Mouse (Mus musculus): ENCODE measurements at regions not wholly inside any gene's neighbourhood (a gene's known extent, or its start where the extent isn't known, plus 50 kb on each side); places are given as distances from the start of the nearest gene placed in this dataset.

GRCm38 (mm10) chr4:45736215-45736815 lies 62.5 kb upstream of the Aldh1b1 start:
- Histone ChIP-seq H3K36me3 (ENCODE audit: insufficient read depth, low read length) (no peaks in the 10 kb centered on the region), H3K27me3 (ENCODE audit: insufficient read depth, low read length) (peaks cover 25% of the 10 kb centered on the region), H3K4me3 (replicated peaks; ENCODE audit: low read length) (no peak overlapping the region), H3K9me3 (ENCODE audit: low read length) (peaks cover 6% of the 10 kb centered on the region), H3K4me1 (replicated peaks; ENCODE audit: low read depth, low read length) (peaks cover 5% of the 10 kb centered on the region; the same call in 1 of the 2 replicates)
- TF ChIP-seq CTCF (conservative IDR thresholded peaks at IDR 0.05; ENCODE audit: low read length) (no peak), NANOG (IDR thresholded peaks at IDR 0.05; ENCODE audit: borderline replicate concordance, low read length) (no peak), POU5F1 (IDR thresholded peaks at IDR 0.05; ENCODE audit: borderline replicate concordance, low read length) (no peak)

- Histone ChIP-seq H3K9me3 (ENCODE audit: low read length) (peaks cover 16% of the 10 kb centered on the region), H3K27me3 (ENCODE audit: insufficient read depth, low read length) (peaks cover 14% of the 10 kb centered on the region), H3K36me3 (ENCODE audit: insufficient read depth, low read length) (no peaks in the 10 kb centered on the region), H3K4me3 (replicated peaks; ENCODE audit: low read length) (no peak overlapping the region), H3K4me1 (replicated peaks; ENCODE audit: low read depth, low read length) (peaks cover 12% of the 10 kb centered on the region; the same call in 1 of the 2 replicates)
- TF ChIP-seq POU5F1 (IDR thresholded peaks at IDR 0.05; ENCODE audit: borderline replicate concordance, low read length) (no peak), NANOG (IDR thresholded peaks at IDR 0.05; ENCODE audit: borderline replicate concordance, low read length) (no peak), CTCF (conservative IDR thresholded peaks at IDR 0.05; ENCODE audit: low read length) (no peak)
Observed at GRCm38 (mm10) chr4:45734011-45734410, 64.8 kb upstream of the Aldh1b1 start.

DNA sequence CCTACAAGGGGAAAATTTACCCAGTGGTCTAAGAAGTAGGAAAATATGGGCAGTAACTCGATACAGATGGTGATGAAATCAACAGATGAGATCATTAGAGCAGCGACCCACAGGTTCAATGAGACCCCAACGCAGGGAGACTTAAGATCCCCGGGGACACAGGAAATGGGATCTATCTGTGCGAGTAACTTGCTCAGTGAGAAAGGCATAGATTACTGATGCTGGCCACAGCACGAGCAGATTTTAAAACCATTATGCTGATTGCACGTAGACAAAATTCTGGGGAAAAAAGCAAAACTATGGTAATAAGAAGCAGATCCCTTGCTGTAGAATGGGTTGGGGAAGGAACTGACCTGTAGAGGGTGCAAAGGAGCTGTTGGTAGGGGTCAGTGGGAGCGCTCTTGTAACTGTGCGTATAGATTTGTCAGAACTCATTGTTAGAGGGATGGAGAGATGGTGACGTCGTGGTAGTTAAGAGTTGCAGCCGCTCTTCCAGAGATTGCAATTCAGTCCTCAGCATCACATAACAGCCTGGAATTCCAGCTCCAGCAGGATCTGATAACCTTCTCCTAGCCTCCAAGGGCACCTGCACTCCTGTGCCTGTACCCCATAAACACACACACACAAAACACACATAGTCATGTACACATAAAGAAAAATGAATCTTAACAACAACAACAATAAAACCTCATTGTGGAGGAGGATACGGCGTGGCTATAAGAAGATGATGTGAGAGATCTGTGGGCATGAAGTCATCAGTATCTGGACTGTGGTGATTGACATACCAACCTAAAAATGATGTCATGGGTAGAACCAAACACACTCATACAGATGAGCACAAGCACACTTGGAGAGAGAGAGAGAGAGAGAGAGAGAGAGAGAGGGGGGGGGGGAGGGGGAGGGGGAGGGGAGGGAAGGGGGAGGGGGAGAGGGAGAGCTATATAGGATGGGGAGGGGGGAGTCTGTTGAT lies 67.7 kb upstream of the Aldh1b1 start:
- H3K36me3 ChIP-seq (ENCODE audit: insufficient read depth, low read length), result no peaks in the 10 kb centered on the region
- H3K4me1 ChIP-seq (replicated peaks; ENCODE audit: low read depth, low read length), result peaks cover 14% of the 10 kb centered on the region; the same call in 1 of the 2 replicates

DNA sequence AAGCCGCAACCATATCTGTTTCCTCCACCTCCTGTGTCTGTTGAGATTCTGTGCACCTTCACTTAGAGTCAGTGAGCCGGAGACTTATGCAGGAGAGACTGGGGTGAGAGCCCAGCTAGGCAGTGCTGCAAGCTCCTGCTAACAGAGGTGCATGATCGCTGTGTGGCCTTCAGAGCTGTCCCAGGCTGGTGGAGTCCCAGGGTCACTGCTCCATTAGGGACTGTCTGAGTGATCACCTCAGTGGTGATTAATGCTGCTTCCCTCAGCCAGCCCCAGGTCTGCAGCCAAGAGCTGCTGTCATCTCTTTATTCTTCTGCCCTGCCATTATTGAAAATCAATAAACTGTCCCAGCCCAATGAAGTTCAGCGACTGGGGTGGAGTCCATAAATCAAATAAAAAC lies 69.0 kb upstream of the Aldh1b1 start:
- H3K4me3 ChIP-seq (replicated peaks; ENCODE audit: low read length), result no peak overlapping the region
- TF ChIP-seq CTCF (conservative IDR thresholded peaks at IDR 0.05; ENCODE audit: low read length) (no peak), NANOG (IDR thresholded peaks at IDR 0.05; ENCODE audit: borderline replicate concordance, low read length) (no peak), POU5F1 (IDR thresholded peaks at IDR 0.05; ENCODE audit: borderline replicate concordance, low read length) (no peak)
- peaks cover 16% of the 10 kb centered on the region for H3K9me3 ChIP-seq (ENCODE audit: low read length)
- no peaks in the 10 kb centered on the region for H3K36me3 ChIP-seq (ENCODE audit: insufficient read depth, low read length)
- H3K4me1 ChIP-seq (replicated peaks; ENCODE audit: low read depth, low read length), result peaks cover 13% of the 10 kb centered on the region; the same call in 1 of the 2 replicates
- H3K27me3 ChIP-seq (ENCODE audit: insufficient read depth, low read length), result peaks cover 17% of the 10 kb centered on the region

More for the DNA sequence above, 67.7 kb upstream of the Aldh1b1 start:
- Histone ChIP-seq H3K9me3 (ENCODE audit: low read length) (peaks cover 16% of the 10 kb centered on the region), H3K27me3 (ENCODE audit: insufficient read depth, low read length) (peaks cover 8% of the 10 kb centered on the region; the same call in 1 of the 2 replicates), H3K4me3 (replicated peaks; ENCODE audit: low read length) (no peak overlapping the region)
- TF ChIP-seq NANOG (IDR thresholded peaks at IDR 0.05; ENCODE audit: borderline replicate concordance, low read length), result no peak
- peak; percentile 11 for TF ChIP-seq CTCF (conservative IDR thresholded peaks at IDR 0.05; ENCODE audit: low read length)

GRCm38 (mm10) chr4:45728825-45729224 lies 70.0 kb upstream of the Aldh1b1 start:
- H3K4me1 ChIP-seq (replicated peaks; ENCODE audit: low read depth, low read length), result peaks cover 16% of the 10 kb centered on the region

DNA sequence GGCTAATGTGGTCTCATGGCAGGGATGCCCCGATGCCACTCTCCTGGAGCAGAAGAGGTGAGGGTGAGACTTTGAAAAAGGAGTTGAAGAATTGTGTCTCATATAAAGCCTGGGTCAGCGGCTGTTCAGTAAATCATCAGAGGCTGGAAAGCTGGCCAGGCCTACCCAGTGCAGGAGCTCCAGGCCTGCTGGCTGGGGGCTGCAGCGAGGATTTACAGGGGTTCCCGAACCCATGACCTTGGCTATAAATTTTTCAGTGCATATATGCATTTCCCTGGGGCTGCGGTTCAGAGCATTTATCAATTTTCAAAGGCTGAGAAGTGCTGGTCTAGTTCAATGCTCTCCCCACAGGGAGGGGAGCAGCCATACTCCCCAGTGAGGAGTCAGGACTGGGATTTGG lies 70.9 kb upstream of the Aldh1b1 start:
- H3K4me1 ChIP-seq (replicated peaks; ENCODE audit: low read depth, low read length), result peaks cover 17% of the 10 kb centered on the region
- no peaks in the 10 kb centered on the region for H3K36me3 ChIP-seq (ENCODE audit: insufficient read depth, low read length)
- H3K9me3 ChIP-seq (ENCODE audit: low read length), result peaks cover 16% of the 10 kb centered on the region
- no peak overlapping the region for H3K4me3 ChIP-seq (replicated peaks; ENCODE audit: low read length)
- TF ChIP-seq CTCF (conservative IDR thresholded peaks at IDR 0.05; ENCODE audit: low read length) (no peak), NANOG (IDR thresholded peaks at IDR 0.05; ENCODE audit: borderline replicate concordance, low read length) (no peak), POU5F1 (IDR thresholded peaks at IDR 0.05; ENCODE audit: borderline replicate concordance, low read length) (no peak)
- peaks cover 23% of the 10 kb centered on the region for H3K27me3 ChIP-seq (ENCODE audit: insufficient read depth, low read length)

More at GRCm38 (mm10) chr4:45728825-45729224, 70.0 kb upstream of the Aldh1b1 start:
- TF ChIP-seq POU5F1 (IDR thresholded peaks at IDR 0.05; ENCODE audit: borderline replicate concordance, low read length) (no peak), NANOG (IDR thresholded peaks at IDR 0.05; ENCODE audit: borderline replicate concordance, low read length) (no peak), CTCF (conservative IDR thresholded peaks at IDR 0.05; ENCODE audit: low read length) (no peak)
- peaks cover 16% of the 10 kb centered on the region for H3K9me3 ChIP-seq (ENCODE audit: low read length)
- peaks cover 23% of the 10 kb centered on the region for H3K27me3 ChIP-seq (ENCODE audit: insufficient read depth, low read length)
- no peak overlapping the region for H3K4me3 ChIP-seq (replicated peaks; ENCODE audit: low read length)
- no peaks in the 10 kb centered on the region for H3K36me3 ChIP-seq (ENCODE audit: insufficient read depth, low read length)

DNA sequence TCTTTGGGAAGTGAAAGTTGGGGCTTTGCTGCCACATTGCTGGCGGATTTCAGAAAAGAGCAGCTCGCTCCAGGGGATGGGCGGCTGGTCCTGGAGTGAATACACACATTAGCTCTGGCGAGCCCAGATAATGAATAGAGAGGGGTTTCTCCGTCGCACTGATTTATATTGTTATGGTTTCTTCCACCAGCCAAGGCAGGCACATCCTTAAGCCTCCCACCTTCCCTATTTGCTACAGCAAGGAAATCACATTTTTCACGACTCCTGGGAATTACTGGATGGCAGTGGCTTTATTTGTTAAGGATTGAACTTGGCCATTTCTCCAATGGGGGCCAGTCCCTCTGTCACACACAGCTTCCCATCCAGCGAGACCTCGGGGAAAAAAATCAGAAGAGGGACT lies 71.3 kb upstream of the Aldh1b1 start:
- H3K36me3 ChIP-seq (ENCODE audit: insufficient read depth, low read length), result no peaks in the 10 kb centered on the region

GRCm38 (mm10) chr4:45726783-45727182 lies 72.0 kb upstream of the Aldh1b1 start:
- peaks cover 14% of the 10 kb centered on the region for H3K9me3 ChIP-seq (ENCODE audit: low read length)
- H3K4me3 ChIP-seq (replicated peaks; ENCODE audit: low read length), result no peak overlapping the region
- TF ChIP-seq NANOG (IDR thresholded peaks at IDR 0.05; ENCODE audit: borderline replicate concordance, low read length) (no peak), CTCF (conservative IDR thresholded peaks at IDR 0.05; ENCODE audit: low read length) (no peak), POU5F1 (IDR thresholded peaks at IDR 0.05; ENCODE audit: borderline replicate concordance, low read length) (no peak)
- H3K27me3 ChIP-seq (ENCODE audit: insufficient read depth, low read length), result peaks cover 26% of the 10 kb centered on the region
- peaks cover 17% of the 10 kb centered on the region for H3K4me1 ChIP-seq (replicated peaks; ENCODE audit: low read depth, low read length)
- no peaks in the 10 kb centered on the region for H3K36me3 ChIP-seq (ENCODE audit: insufficient read depth, low read length)

More for the DNA sequence above, 71.3 kb upstream of the Aldh1b1 start:
- Histone ChIP-seq H3K4me3 (replicated peaks; ENCODE audit: low read length) (no peak overlapping the region), H3K27me3 (ENCODE audit: insufficient read depth, low read length) (peaks cover 26% of the 10 kb centered on the region), H3K4me1 (replicated peaks; ENCODE audit: low read depth, low read length) (peaks cover 17% of the 10 kb centered on the region), H3K9me3 (ENCODE audit: low read length) (peaks cover 16% of the 10 kb centered on the region)
- no peak for TF ChIP-seq POU5F1 (IDR thresholded peaks at IDR 0.05; ENCODE audit: borderline replicate concordance, low read length)
- no peak for TF ChIP-seq NANOG (IDR thresholded peaks at IDR 0.05; ENCODE audit: borderline replicate concordance, low read length)
- TF ChIP-seq CTCF (conservative IDR thresholded peaks at IDR 0.05; ENCODE audit: low read length), result no peak
